Mouse (Mus musculus): ENCODE measurements around the gene Smg5. TPM values are rescaled to one million over a fixed set of nuclear protein-coding genes. Genes with fewer than 3 reads are reported as not detected.

Smg5 gene
- polyA plus RNA-seq, 1 experiment from 2014 or later, result 34.7 TPM

- Histone ChIP-seq H3K4me3 (ENCODE audit: low read length) (no peak overlapping the region), H3K4me2 (ENCODE audit: low read depth, low read length) (no peak overlapping the region), H3K9me3 (ENCODE audit: control insufficient read depth, low read length) (no peaks in the 10 kb centered on the region), H3K27ac (ENCODE audit: low read length) (no peak overlapping the region), H3K9ac (ENCODE audit: low read depth, low read length) (no peak overlapping the region), H3K4me1 (ENCODE audit: control insufficient read depth, insufficient read depth, low read length) (peaks cover 10% of the 10 kb centered on the region), H3K27me3 (replicated peaks; ENCODE audit: control insufficient read depth, insufficient read depth, low read length) (no peaks in the 10 kb centered on the region), H3K36me3 (ENCODE audit: control insufficient read depth, insufficient read depth, low read length) (0 out of 2 replicates have a peak, but pooled peaks cover 13% of the 10 kb centered on the region)
- ATAC-seq, result no peak
- WGBS, result 76% methylated on average over 1 of the region's 1 CpGs
Measured at GRCm38 (mm10) chr3:88299172-88299571, 36.9 kb upstream of the Smg5 start.

- peaks cover 15% of the 10 kb centered on the region for H3K36me3 ChIP-seq (ENCODE audit: control insufficient read depth, insufficient read depth, low read length)
Measured at GRCm38 (mm10) chr3:88324951-88325405, 11.1 kb upstream of the Smg5 start, which contains the start of gene Glmp. Gene Glmp (plus strand): TSS chr3:88325023.

GRCm38 (mm10) chr3:88328956-88329355 is 7.1 kb upstream of the Smg5 start:
- Histone ChIP-seq H3K9ac (ENCODE audit: low read depth, low read length) (no peak overlapping the region), H3K4me1 (ENCODE audit: control insufficient read depth, insufficient read depth, low read length) (peaks cover 8% of the 10 kb centered on the region), H3K27me3 (replicated peaks; ENCODE audit: control insufficient read depth, insufficient read depth, low read length) (no peaks in the 10 kb centered on the region), H3K4me2 (ENCODE audit: low read depth, low read length) (no peak overlapping the region), H3K9me3 (ENCODE audit: control insufficient read depth, low read length) (no peaks in the 10 kb centered on the region), H3K4me3 (ENCODE audit: low read length) (no peak overlapping the region), H3K36me3 (ENCODE audit: control insufficient read depth, insufficient read depth, low read length) (0 out of 2 replicates have a peak, but pooled peaks cover 5% of the 10 kb centered on the region), H3K27ac (ENCODE audit: low read length) (no peak overlapping the region)
- 58% methylated on average over 5 of the region's 5 CpGs for WGBS
- ATAC-seq, result no peak

More at GRCm38 (mm10) chr3:88324951-88325405, 11.1 kb upstream of the Smg5 start, which contains the start of gene Glmp:
- Histone ChIP-seq H3K4me2 (ENCODE audit: low read depth, low read length) (peak within 1 kb of the TSS; percentile 68), H3K4me3 (ENCODE audit: low read length) (peak within 1 kb of the TSS; percentile 59), H3K9ac (ENCODE audit: low read depth, low read length) (peak within 1 kb of the TSS; percentile 68), H3K27ac (ENCODE audit: low read length) (0 out of 2 replicates have a peak within 1 kb of the TSS, but pooled peaks have one; percentile 29), H3K4me1 (ENCODE audit: control insufficient read depth, insufficient read depth, low read length) (peaks cover 8% of the 10 kb centered on the region), H3K27me3 (replicated peaks; ENCODE audit: control insufficient read depth, insufficient read depth, low read length) (no peaks in the 10 kb centered on the region), H3K9me3 (ENCODE audit: control insufficient read depth, low read length) (no peaks in the 10 kb centered on the region)
- 0% methylated on average over 10 of the region's 10 CpGs for WGBS
- peak; percentile 85 for ATAC-seq

DNA sequence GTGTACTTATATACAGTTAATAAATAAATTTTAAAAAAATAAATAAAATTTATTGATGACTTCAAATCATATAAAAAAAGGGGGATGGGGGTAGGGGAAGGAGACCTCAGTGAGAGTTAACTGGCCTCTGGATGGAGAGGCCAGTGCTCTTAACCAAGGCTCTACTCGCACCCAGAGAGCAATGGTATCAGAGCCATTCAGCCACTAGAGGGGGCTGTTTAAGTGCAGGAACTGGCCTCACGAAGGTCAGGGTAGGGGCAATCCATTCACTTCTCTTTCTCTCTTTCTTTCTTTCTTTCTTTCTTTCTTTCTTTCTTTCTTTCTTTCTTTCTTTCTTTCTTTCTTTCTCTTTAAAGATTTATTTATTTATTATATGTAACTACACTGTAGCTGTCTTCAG is 4.8 kb upstream of the Smg5 start:
- Histone ChIP-seq H3K4me3 (ENCODE audit: low read length) (no peak overlapping the region), H3K27me3 (replicated peaks; ENCODE audit: control insufficient read depth, insufficient read depth, low read length) (no peaks in the 10 kb centered on the region), H3K9me3 (ENCODE audit: control insufficient read depth, low read length) (no peaks in the 10 kb centered on the region), H3K36me3 (ENCODE audit: control insufficient read depth, insufficient read depth, low read length) (0 out of 2 replicates have a peak, but pooled peaks cover 5% of the 10 kb centered on the region), H3K27ac (ENCODE audit: low read length) (no peak overlapping the region), H3K4me1 (ENCODE audit: control insufficient read depth, insufficient read depth, low read length) (peaks cover 5% of the 10 kb centered on the region; the same call in 1 of the 2 replicates), H3K4me2 (ENCODE audit: low read depth, low read length) (no peak overlapping the region), H3K9ac (ENCODE audit: low read depth, low read length) (no peak overlapping the region)
- 46% methylated on average over 2 of the region's 2 CpGs for WGBS
- ATAC-seq, result no peak

GRCm38 (mm10) chr3:88334029-88334658 is 1.9 kb upstream of the Smg5 start:
- Histone ChIP-seq H3K4me1 (ENCODE audit: control insufficient read depth, insufficient read depth, low read length) (peaks cover 10% of the 10 kb centered on the region), H3K27me3 (replicated peaks; ENCODE audit: control insufficient read depth, insufficient read depth, low read length) (no peaks in the 10 kb centered on the region), H3K36me3 (ENCODE audit: control insufficient read depth, insufficient read depth, low read length) (0 out of 2 replicates have a peak, but pooled peaks cover 2% of the 10 kb centered on the region), H3K9ac (ENCODE audit: low read depth, low read length) (peak overlapping the region; percentile 93), H3K4me3 (ENCODE audit: low read length) (peak overlapping the region; percentile 90), H3K4me2 (ENCODE audit: low read depth, low read length) (peak overlapping the region; percentile 62), H3K27ac (ENCODE audit: low read length) (peak overlapping the region; percentile 90), H3K9me3 (ENCODE audit: control insufficient read depth, low read length) (no peaks in the 10 kb centered on the region)
- WGBS, result 38% methylated on average over 12 of the region's 12 CpGs
- peak; percentile 79 for ATAC-seq

DNA sequence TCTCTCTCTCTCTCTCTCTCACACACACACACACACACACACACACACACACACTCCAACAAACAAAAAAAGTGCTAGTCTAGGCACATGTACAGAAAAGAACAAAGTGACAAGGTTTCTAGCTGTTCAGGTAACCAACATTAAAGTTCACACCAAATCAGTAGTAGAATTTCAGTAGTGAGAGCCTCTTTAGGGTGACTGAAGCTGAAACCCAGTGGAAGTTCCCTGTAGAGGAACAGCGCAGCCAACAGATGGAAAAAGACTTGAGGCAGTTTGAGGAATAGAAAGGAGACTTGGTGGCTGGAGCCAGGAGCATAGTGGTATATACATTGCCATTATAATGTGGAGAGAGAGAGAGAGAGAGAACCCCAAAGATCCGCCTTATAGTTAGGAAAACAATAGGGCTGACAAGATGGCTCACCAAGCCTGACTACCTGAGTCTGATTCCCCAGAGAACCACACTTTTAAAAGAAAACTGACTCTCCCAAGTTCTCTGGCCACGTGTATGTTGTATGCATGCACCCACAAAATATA is 1.1 kb upstream of the Smg5 start:
- no peak for ATAC-seq
- Histone ChIP-seq H3K36me3 (ENCODE audit: control insufficient read depth, insufficient read depth, low read length) (no peaks in the 10 kb centered on the region), H3K9me3 (ENCODE audit: control insufficient read depth, low read length) (no peaks in the 10 kb centered on the region), H3K9ac (ENCODE audit: low read depth, low read length) (peak overlapping the region; percentile 93), H3K27ac (ENCODE audit: low read length) (peak overlapping the region; percentile 90), H3K4me1 (ENCODE audit: control insufficient read depth, insufficient read depth, low read length) (peaks cover 10% of the 10 kb centered on the region), H3K4me3 (ENCODE audit: low read length) (peak overlapping the region; percentile 90), H3K4me2 (ENCODE audit: low read depth, low read length) (peak overlapping the region; percentile 62), H3K27me3 (replicated peaks; ENCODE audit: control insufficient read depth, insufficient read depth, low read length) (no peaks in the 10 kb centered on the region)
- WGBS, result 30% methylated on average over 3 of the region's 3 CpGs

GRCm38 (mm10) chr3:88335436-88336053 is 515 bp upstream of the Smg5 start:
- Histone ChIP-seq H3K9ac (ENCODE audit: low read depth, low read length) (peak overlapping the region; percentile 93), H3K9me3 (ENCODE audit: control insufficient read depth, low read length) (no peaks in the 10 kb centered on the region), H3K4me1 (ENCODE audit: control insufficient read depth, insufficient read depth, low read length) (peaks cover 10% of the 10 kb centered on the region), H3K36me3 (ENCODE audit: control insufficient read depth, insufficient read depth, low read length) (no peaks in the 10 kb centered on the region), H3K4me2 (ENCODE audit: low read depth, low read length) (peak overlapping the region; percentile 62), H3K4me3 (ENCODE audit: low read length) (peak overlapping the region; percentile 90), H3K27ac (ENCODE audit: low read length) (peak overlapping the region; percentile 90), H3K27me3 (replicated peaks; ENCODE audit: control insufficient read depth, insufficient read depth, low read length) (no peaks in the 10 kb centered on the region)
- 1% methylated on average over 27 of the region's 27 CpGs for WGBS
- ATAC-seq, result peak; percentile 37

GRCm38 (mm10) chr3:88337367-88338020 is 1.4 kb downstream of the Smg5 start:
- peak overlapping the region; percentile 38; the same call in 1 of the 2 replicates for H3K27ac ChIP-seq (ENCODE audit: low read length)
- H3K9me3 ChIP-seq (ENCODE audit: control insufficient read depth, low read length), result no peaks in the 10 kb centered on the region
- H3K36me3 ChIP-seq (ENCODE audit: control insufficient read depth, insufficient read depth, low read length), result 0 out of 2 replicates have a peak, but pooled peaks cover under 1% of the 10 kb centered on the region
- no peaks in the 10 kb centered on the region for H3K27me3 ChIP-seq (replicated peaks; ENCODE audit: control insufficient read depth, insufficient read depth, low read length)
- H3K4me2 ChIP-seq (ENCODE audit: low read depth, low read length), result peak overlapping the region; percentile 53
- WGBS, result 52% methylated on average over 11 of the region's 11 CpGs
- H3K4me3 ChIP-seq (ENCODE audit: low read length), result peak overlapping the region; percentile 13
- peaks cover 10% of the 10 kb centered on the region for H3K4me1 ChIP-seq (ENCODE audit: control insufficient read depth, insufficient read depth, low read length)
- peak overlapping the region; percentile 34 for H3K9ac ChIP-seq (ENCODE audit: low read depth, low read length)
- no peak for ATAC-seq

DNA sequence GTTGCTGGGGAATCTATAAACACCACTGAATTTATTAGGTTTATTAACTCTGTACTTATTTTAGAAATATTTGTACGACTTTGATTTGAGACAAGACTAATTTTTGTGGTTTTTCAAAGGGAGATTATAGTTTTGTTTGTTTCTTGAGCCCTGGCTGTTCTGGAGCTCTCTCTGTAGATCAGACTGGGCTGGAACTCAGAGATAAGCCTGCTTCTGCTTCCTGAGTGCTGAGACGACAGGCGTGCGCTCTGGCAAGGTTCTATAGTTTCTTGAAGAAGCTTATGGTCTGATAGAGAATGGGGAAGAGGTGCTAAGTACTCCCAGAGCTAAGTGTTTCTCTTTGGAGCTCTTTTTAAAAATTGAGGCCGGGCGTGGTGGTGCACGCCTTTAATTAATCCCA is 2.3 kb downstream of the Smg5 start:
- H3K27me3 ChIP-seq (replicated peaks; ENCODE audit: control insufficient read depth, insufficient read depth, low read length), result no peaks in the 10 kb centered on the region
- no peak overlapping the region for H3K4me3 ChIP-seq (ENCODE audit: low read length)
- H3K9me3 ChIP-seq (ENCODE audit: control insufficient read depth, low read length), result no peaks in the 10 kb centered on the region
- no peak for ATAC-seq
- H3K27ac ChIP-seq (ENCODE audit: low read length), result no peak overlapping the region
- H3K4me1 ChIP-seq (ENCODE audit: control insufficient read depth, insufficient read depth, low read length), result peaks cover 10% of the 10 kb centered on the region
- H3K36me3 ChIP-seq (ENCODE audit: control insufficient read depth, insufficient read depth, low read length), result 0 out of 2 replicates have a peak, but pooled peaks cover 8% of the 10 kb centered on the region
- 88% methylated on average over 7 of the region's 7 CpGs for WGBS
- no peak overlapping the region for H3K4me2 ChIP-seq (ENCODE audit: low read depth, low read length)
- H3K9ac ChIP-seq (ENCODE audit: low read depth, low read length), result no peak overlapping the region
